Mouse (Mus musculus) left cerebral cortex, postnatal 14 days (tissue): ENCODE data around the gene Trp53bp2. TPM values are rescaled to one million over a fixed set of nuclear protein-coding genes. Genes with fewer than 3 reads are reported as not detected.

Experiments used
- DNase-seq, 2 experiments: peaks; one replicate each; pipeline ENCODE4 v3.0.0; 2021 to 2022; ENCODE audit warnings: low spot score in 2 of 2, mixed read lengths in 1 of 2
- intact Hi-C: fragments of 180-260 bp; cut with DNase I; formaldehyde crosslinking; loops from one replicate; pipeline ENCODE4 v1.15.1; 2025
- long read RNA-seq, 2 experiments: library from polyadenylated mRNA; stranded (forward); transcript quantifications; one replicate each; pipeline ENCODE4 v2.0.0; 2021
- total RNA-seq, 2 experiments: library from RNA; stranded (reverse); gene quantifications; 2 replicates each; pipeline ENCODE4 v1.2.3; 2021

Trp53bp2 gene
- total RNA-seq = 10 to 100 TPM; 18.7 to 19.0 TPM
- long read RNA-seq, experiment 1, full-length matches to known transcripts = 4 of 11 reads
- long read RNA-seq, experiment 1, partial matches to known transcripts = 7 of 11 reads
- long read RNA-seq, experiment 1, other reads (novel, unspliced or antisense) = 0 of 11 reads
- long read RNA-seq, experiment 2, full-length matches to known transcripts = 7 of 14 reads
- long read RNA-seq, experiment 2, partial matches to known transcripts = 3 of 14 reads
- long read RNA-seq, experiment 2, other reads (novel, unspliced or antisense) = 4 of 14 reads

GRCm38 (mm10) chr1:182408684-182409327, at the start of gene Trp53bp2:
Gene Trp53bp2, plus strand, starts transcription at chr1:182409172.
- intact Hi-C loops = loop anchor here (2.0 kb wide), 1 partner anchor 68 kb away; the partner anchor contains the start of gene Fbxo28
- DNase-seq = peak; percentile 97 to 98

DNA sequence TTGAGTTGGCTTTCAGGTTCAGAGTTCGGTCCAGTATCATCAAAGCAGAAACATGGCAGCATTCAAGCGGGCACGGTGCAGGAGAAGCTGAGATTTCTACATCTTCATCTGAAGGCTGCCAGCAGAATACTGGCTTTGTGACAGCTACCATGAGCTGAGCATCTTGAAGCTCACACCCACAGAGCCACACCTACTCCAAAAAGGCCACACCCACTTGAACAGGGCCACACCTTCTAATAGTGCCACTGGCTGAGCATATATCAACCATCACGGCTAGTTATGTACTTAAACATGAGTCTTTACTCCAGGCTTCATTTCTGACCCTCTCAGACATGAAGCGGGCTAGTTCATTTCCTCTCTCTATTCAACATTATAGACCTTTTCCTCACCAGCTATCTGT, 46.3 kb upstream of the Trp53bp2 start:
- intact Hi-C loops = no loop called here
- DNase-seq = no peak

DNA sequence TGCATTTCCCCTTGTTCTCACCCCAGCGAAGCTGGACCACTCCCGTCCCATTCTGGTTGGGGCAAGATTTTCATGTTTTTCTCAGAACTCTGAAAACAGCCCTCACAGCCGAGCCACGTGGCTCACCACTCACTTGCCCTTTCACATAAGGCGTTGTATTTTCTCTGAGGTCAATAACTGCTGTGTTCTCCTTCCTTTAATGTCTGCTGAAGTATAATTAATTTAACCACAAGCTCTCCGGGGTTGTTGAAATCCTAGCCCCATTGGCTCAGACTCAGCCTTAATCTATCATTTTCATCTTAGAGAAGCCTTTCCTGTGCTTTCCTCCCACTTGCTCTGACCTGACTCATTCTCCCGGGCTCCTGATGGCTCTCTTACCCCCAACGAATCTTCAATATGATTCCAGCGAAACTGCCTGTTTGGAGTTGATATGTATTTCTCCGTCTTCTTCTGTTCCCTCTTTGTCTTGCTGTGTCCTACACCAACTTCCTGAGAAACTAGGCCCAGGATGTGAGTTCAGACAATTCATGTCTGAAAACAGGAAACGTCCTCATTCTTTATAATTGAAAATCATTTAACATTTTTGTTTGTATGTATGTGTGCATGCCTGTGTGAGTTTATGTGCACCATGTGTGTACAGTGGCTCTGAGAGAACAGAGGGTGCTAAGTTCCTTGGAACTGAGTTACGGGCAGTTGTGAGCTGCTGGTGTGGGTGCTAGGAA, 45.1 kb upstream of the Trp53bp2 start:
- intact Hi-C loops = no loop called here
- DNase-seq = no peak

GRCm38 (mm10) chr1:182368309-182368708, 40.7 kb upstream of the Trp53bp2 start:
- intact Hi-C loops = no loop called here
- DNase-seq = no peak

GRCm38 (mm10) chr1:182368782-182369181, 40.2 kb upstream of the Trp53bp2 start:
- DNase-seq = no peak

DNA sequence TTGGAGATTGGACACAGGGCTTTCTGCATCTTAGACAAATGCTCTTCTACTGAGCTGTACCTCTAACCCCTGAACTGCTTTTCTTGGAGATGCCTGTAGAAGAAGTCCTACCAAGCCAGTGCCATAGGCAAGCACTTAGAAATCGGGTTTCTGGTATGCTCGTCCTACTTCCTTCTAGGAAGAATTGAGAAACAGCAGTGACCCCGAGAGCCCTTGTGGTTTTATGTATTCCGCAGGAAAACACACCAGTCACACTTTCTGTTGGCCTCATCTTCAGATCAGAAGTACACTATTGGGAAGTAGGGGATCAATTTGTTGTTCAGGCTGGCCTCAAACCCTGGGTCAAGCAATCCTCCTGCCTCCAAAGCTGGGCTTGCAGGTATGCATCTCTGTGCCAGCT, 39.5 kb upstream of the Trp53bp2 start:
- intact Hi-C loops = no loop called here
- no peak for DNase-seq

More at GRCm38 (mm10) chr1:182368782-182369181, 40.2 kb upstream of the Trp53bp2 start:
- intact Hi-C loops = no loop called here

- intact Hi-C loops = no loop called here
- no peak for DNase-seq
Measured at GRCm38 (mm10) chr1:182371891-182372290, 37.1 kb upstream of the Trp53bp2 start.

DNA sequence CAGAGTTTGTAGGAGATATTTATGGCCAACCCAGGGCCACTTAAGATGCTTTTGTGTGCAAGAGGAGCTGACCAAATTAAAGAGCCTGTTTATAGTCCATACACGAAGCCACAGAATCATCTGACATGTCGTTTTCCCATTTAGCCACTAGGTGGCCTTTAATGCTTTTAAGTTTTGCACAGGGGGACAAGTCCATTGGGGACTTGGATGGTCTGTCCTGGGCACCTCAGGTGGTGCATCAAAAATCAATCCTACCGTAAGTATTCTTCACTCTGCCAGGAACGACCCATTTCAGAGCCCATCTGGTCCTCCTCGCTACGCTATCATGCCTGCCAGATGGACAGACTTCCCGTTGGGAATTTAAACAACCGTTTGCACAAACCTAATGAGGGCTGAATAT, 32.8 kb upstream of the Trp53bp2 start:
- intact Hi-C loops = loop anchor here (5.0 kb wide), 1 partner anchor 161 kb away; no protein-coding TSS in a partner anchor
- peak; percentile 33 to 40 for DNase-seq

GRCm38 (mm10) chr1:182376826-182377225, 32.1 kb upstream of the Trp53bp2 start:
- no peak for DNase-seq
- intact Hi-C loops = loop anchor here (5.0 kb wide), 1 partner anchor 160 kb away; no protein-coding TSS in a partner anchor

DNA sequence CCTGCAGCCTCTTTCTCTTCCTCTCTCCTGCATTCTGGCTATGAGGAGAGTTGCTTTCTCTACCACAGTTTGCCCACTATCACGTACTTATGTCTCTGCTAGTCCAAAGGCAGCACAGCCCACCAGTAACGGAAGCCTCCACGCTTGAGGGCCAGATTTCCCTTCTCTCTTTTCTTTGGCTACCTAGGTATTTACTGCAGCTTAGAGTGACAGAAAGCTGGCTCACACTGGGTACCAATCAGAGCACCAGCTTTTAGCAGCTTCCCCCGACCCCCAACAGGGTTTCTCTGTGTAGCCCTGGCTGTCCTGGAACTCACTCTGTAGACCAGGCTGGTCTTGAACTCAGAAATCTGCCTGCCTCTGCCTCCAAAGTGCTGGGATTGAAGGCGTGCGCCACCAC, 31.5 kb upstream of the Trp53bp2 start:
- intact Hi-C loops = loop anchor here (5.0 kb wide), 1 partner anchor 160 kb away; no protein-coding TSS in a partner anchor
- no peak for DNase-seq

DNA sequence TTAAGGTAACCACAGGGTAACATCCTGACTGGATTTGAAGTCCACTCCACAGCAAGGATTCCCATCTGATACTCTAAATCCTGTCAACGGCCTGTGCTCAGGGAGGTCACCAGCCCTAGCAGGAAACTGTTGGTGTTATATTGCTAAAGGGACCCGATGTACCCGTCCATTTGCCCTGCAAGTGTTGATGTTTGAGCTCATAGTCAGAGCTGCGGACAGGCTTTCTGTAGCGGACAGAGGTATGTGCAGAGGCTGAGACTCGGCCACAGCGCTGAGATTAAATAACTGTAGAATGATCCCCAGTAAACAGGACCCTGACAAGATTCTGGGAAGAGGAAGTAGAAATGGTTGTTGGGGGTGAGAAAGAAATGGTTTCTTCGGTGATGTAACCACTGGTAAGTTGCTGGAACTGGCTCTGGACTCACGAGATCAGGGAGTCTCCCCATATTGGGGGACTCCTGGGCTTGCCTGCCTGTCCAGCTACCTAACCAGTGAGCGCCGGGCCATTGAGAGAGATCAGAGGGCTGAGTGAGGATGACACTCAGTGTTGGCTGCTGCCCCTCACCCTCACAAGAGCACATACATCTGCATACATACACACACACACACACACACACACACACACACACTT, 30.7 kb upstream of the Trp53bp2 start:
- no peak for DNase-seq
- intact Hi-C loops = loop anchor here (5.0 kb wide), 1 partner anchor 159 kb away; no protein-coding TSS in a partner anchor

DNA sequence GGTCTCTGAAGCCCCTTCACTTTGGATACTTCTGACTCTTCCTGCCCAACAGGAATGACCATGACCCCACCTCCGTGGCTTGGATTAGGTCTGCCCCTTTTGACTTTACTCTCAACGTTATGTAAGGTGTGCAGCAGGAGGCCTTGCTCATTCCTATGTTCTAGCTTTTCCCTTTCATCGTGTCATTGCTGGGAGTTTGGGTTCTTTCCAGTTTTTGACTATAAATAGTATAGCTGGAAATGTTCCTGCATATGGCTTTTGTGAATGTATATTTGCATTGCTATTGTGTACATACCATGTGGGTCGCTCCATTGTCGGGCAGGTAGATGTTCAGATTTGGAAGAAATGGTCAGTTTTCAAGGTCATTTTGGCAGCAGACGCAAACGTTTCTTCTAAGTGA, 30.1 kb upstream of the Trp53bp2 start:
- DNase-seq = peak in 1 of 2 experiments; percentile 55
- intact Hi-C loops = loop anchor here (5.0 kb wide), 1 partner anchor 158 kb away; no protein-coding TSS in a partner anchor

DNA sequence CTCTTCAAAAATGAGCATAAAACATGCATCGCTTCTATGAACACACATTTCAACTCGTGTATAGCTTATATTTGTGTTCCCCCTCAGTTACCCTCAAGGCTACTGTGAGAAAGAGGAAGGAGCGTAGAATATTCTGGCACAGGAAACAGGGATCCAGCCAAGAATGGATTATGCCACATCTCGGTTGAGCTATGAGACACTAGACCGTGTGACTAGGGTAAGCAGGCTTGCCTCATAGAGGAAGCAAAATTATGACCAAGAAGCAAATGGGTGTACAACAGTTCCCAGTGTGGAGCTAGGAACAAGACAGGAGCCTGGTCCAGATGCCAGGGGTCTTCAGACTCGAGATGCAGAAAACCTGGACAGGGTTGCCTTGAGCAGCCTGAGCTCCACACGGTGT, 28.3 kb upstream of the Trp53bp2 start:
- intact Hi-C loops = no loop called here
- no peak for DNase-seq

DNA sequence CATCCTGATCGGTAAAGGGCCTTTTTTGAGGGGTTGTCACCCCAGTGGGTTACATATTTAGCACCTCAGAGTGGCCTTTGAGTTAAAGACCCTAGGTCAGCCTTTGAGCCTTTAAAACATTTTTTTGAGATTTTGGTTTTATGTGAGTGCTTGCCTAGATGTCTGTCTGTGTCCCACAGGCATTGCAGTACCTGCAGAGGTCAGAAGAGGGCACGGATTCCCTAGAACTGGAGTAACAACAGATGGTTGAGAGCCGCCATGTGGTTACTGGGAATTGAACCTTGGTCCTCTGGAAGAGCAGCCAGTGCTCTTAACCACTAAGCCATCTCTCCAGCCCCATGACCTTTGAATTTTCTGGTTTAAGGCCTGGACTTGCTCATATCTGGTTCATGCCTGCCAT, 27.6 kb upstream of the Trp53bp2 start:
- intact Hi-C loops = no loop called here
- DNase-seq = no peak

DNA sequence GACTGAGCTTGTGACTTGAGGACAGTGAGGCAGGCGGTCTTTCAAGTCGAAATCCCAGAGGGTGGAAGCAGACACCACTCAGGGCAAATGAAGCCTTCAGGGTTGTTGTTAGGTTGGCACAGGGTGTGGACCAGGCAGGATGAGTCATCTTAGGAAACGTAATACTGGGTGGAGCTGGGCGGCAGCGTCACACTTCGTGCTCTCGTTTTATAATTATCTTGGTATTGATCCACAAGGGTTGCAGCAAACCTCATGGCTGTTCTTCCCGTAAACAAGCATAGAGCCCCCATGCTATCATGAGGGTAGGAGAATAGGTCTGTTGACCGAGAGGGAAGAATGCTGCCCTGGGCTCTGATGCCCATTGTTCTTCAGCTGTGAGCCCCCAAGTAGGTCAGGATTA, 25.9 kb upstream of the Trp53bp2 start:
- intact Hi-C loops = no loop called here

DNA sequence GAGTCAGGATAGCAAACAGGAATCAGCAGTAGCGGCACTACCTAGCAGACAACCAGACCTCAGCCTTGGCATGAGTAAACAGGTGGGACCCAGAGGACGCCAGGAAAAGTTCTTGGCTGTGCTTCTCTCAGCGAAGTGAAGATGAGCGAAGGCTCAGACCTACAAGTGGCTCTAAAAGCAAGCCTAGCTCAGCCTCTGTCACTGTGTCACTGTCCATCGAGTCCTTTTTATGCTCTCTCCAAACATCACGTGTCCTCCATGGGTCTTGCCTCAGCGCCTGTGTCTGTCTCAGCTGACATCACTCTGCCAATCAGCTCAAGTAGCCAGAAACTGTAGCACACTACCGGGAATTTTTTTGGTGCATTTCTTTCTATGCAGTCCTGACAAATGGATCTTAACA, 22.5 kb upstream of the Trp53bp2 start:
- DNase-seq = no peak
- intact Hi-C loops = no loop called here

More for the DNA sequence above, 25.9 kb upstream of the Trp53bp2 start:
- DNase-seq = peak in 1 of 2 experiments; percentile 15

DNA sequence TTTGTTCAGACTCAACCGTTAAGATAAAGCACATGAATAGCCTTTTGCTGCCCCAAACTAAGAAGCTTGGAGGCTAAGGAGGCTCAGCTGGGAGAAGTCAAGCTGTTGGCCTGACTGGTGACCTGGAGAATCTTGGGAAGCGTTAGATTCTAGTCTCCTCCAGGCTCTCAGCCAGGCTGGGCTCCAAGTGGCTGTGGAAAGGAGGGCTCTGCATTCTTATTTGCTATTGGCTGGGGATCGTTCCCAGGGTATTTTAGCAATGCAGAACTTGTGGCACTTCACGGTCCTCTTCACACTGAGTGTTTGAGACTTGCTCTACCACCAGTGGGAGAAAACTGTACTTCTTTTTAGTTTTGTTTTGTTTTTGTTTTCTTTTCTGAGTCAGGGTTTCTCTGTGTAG, 20.2 kb upstream of the Trp53bp2 start:
- intact Hi-C loops = no loop called here
- DNase-seq = no peak

DNA sequence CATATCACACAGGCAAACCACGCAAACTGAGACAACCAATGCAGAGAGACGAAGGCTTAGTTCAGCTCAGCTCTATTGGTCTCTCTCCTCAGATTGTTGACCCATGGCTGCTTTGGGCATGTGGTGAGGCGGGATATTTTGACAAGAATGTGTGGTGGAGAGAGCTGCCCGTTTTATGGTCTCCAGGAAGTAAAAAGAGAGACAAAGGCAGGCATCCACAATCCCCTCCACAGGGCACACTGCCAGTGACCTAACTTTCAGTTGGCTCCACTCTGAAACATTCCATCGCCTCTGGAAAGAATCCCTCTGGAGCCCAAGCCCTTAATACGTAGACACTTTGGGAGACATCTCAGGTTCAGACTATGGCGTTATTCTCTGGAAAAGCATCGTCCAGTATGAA, 10.8 kb upstream of the Trp53bp2 start:
- intact Hi-C loops = no loop called here
- peak; percentile 18 to 28 for DNase-seq

GRCm38 (mm10) chr1:182398780-182399179, 10.2 kb upstream of the Trp53bp2 start:
- intact Hi-C loops = no loop called here
- DNase-seq = no peak

DNA sequence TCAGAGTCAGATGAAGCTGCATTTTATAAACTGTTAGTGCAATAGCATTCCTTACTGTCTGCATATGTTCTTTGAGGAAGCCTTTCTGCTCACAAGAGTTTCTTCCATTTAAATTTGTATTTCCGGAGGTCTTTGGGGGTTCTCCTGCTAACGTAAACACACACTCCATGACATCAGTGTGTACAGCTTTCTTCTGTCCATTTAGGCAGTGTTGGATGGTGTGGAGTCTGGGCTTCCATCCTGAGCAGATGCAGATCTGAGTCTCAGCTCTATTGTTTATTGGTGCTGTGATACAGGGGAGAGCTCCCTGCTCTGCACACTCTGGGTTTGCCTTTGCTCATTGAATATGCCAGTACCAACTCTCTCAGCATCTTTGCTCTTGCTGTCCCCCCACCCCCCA, 9.8 kb upstream of the Trp53bp2 start:
- intact Hi-C loops = no loop called here
- no peak for DNase-seq
